Mouse (Mus musculus) CH12.LX (cell line): ENCODE data around the gene Lgr6. TPM values are rescaled to one million over a fixed set of nuclear protein-coding genes. Genes with fewer than 3 reads are reported as not detected.

Source experiments
- DNase-seq: peaks from one replicate; pipeline ENCODE4 v3.0.0-alpha.2; 2013; ENCODE audit errors: extremely low read depth
- H3K27ac ChIP-seq: 2 replicates; pipeline ENCODE4 v1.5.1; 2012; ENCODE audit warnings: low read depth, mild to moderate bottlenecking, control low read depth, moderate library complexity; ENCODE audit not compliant: insufficient read depth
- H3K27me3 ChIP-seq: replicated peaks from 2 replicates; pipeline ENCODE3; 2012; ENCODE audit warnings: inconsistent platforms
- H3K36me3 ChIP-seq, 2 experiments: replicated peaks in 1 of 2; 2 replicates each; pipeline versions ENCODE3 to v1.6.1; 2012; ENCODE audit warnings: inconsistent platforms in 1 of 2, low read length in 1 of 2, mild to moderate bottlenecking in 1 of 2, mixed read lengths in 1 of 2, moderate library complexity in 1 of 2; ENCODE audit not compliant: control insufficient read depth in 1 of 2, insufficient read depth in 1 of 2
- H3K4me1 ChIP-seq, 2 experiments: 2 replicates each; pipeline ENCODE4 v1.6.1; 2012; ENCODE audit warnings: inconsistent platforms in 1 of 2, moderate library complexity in 1 of 2; ENCODE audit not compliant: insufficient read depth in 2 of 2, control insufficient read depth in 1 of 2
- H3K4me2 ChIP-seq: 2 replicates; pipeline ENCODE4 v1.6.1; 2012; ENCODE audit warnings: low read depth, mild to moderate bottlenecking, control low read depth; ENCODE audit not compliant: poor library complexity, insufficient read depth, severe bottlenecking
- H3K4me3 ChIP-seq, 3 experiments: fragments of 150-350 bp in 1 of 3; sonication (generic) in 1 of 3; replicated peaks in 1 of 3; 2 replicates each; pipeline versions ENCODE3 to v1.5.1; 2011 to 2012; ENCODE audit warnings: low read depth in 2 of 3, low read length in 2 of 3, mild to moderate bottlenecking in 2 of 3, moderate library complexity in 2 of 3, control low read depth in 1 of 3, improper control_type of control experiment in 1 of 3, inconsistent platforms in 1 of 3, mixed read lengths in 1 of 3; ENCODE audit not compliant: poor library complexity in 1 of 3
- H3K79me2 ChIP-seq: replicated peaks from 2 replicates; pipeline ENCODE4 v1.6.1; 2012; ENCODE audit warnings: mild to moderate bottlenecking, moderate library complexity; ENCODE audit not compliant: control insufficient read depth, poor library complexity, insufficient read depth, severe bottlenecking; ENCODE audit errors: extremely low read depth
- H3K9ac ChIP-seq: 2 replicates; pipeline ENCODE4 v1.6.1; 2012; ENCODE audit warnings: low read depth, mild to moderate bottlenecking, control low read depth, moderate library complexity; ENCODE audit not compliant: insufficient read depth
- H3K9me3 ChIP-seq: replicated peaks from 2 replicates; pipeline ENCODE3; 2012; ENCODE audit warnings: low read length, inconsistent platforms, mixed read lengths
- BHLHE40 ChIP-seq: IDR thresholded peaks from 2 replicates; pipeline ENCODE4 v1.6.1; 2011; ENCODE audit warnings: mild to moderate bottlenecking, low read depth, low read length, improper control_type of control experiment
- CTCF ChIP-seq, 2 experiments: IDR thresholded peaks in 1 of 2; conservative IDR thresholded peaks in 1 of 2; 2 replicates each; pipeline ENCODE4 v1.5.1; 2011 to 2012; ENCODE audit warnings: low read depth in 2 of 2, low read length in 2 of 2, improper control_type of control experiment in 1 of 2, inconsistent platforms in 1 of 2, mild to moderate bottlenecking in 1 of 2, moderate library complexity in 1 of 2
- E2F4 ChIP-seq: IDR thresholded peaks from 2 replicates; pipeline ENCODE4 v1.6.1; 2011; ENCODE audit warnings: low read depth, low read length, improper control_type of control experiment; ENCODE audit not compliant: insufficient replicate concordance
- GABPA ChIP-seq: IDR thresholded peaks from 2 replicates; pipeline ENCODE4 v1.6.1; 2012; ENCODE audit warnings: low read depth, low read length, improper control_type of control experiment, inconsistent platforms; ENCODE audit not compliant: insufficient replicate concordance
- IRF4 ChIP-seq: IDR thresholded peaks from 2 replicates; pipeline ENCODE4 v1.6.1; 2014; ENCODE audit warnings: low read depth, mild to moderate bottlenecking, inconsistent platforms, low read length, improper control_type of control experiment
- JUN ChIP-seq: IDR thresholded peaks from 2 replicates; pipeline ENCODE4 v1.6.1; 2011; ENCODE audit warnings: low read depth, mild to moderate bottlenecking, low read length, improper control_type of control experiment, moderate library complexity; ENCODE audit not compliant: insufficient read depth
- JUND ChIP-seq: conservative IDR thresholded peaks from 2 replicates; pipeline ENCODE4 v1.6.1; 2011; ENCODE audit warnings: low read depth, low read length, improper control_type of control experiment
- KAT2A ChIP-seq: IDR thresholded peaks from 2 replicates; pipeline ENCODE4 v1.6.1; 2012; ENCODE audit warnings: low read length, improper control_type of control experiment, inconsistent platforms; ENCODE audit not compliant: insufficient replicate concordance
- MAX ChIP-seq: IDR thresholded peaks from 2 replicates; pipeline ENCODE4 v1.6.1; 2011; ENCODE audit warnings: low read length, improper control_type of control experiment
- MAZ ChIP-seq: IDR thresholded peaks from 2 replicates; pipeline ENCODE4 v1.6.1; 2012; ENCODE audit warnings: low read depth, mild to moderate bottlenecking, inconsistent platforms, low read length, improper control_type of control experiment, moderate library complexity
- MEF2A ChIP-seq: IDR thresholded peaks from 2 replicates; pipeline ENCODE4 v1.6.1; 2014; ENCODE audit warnings: low read depth, mild to moderate bottlenecking, inconsistent platforms, low read length, improper control_type of control experiment, borderline replicate concordance
- MXI1 ChIP-seq: IDR thresholded peaks from 2 replicates; pipeline ENCODE4 v1.6.1; 2011; ENCODE audit warnings: mild to moderate bottlenecking, low read depth, low read length, improper control_type of control experiment
- NRF1 ChIP-seq: IDR thresholded peaks from 2 replicates; pipeline ENCODE4 v1.6.1; 2014; ENCODE audit warnings: low read depth, mild to moderate bottlenecking, inconsistent platforms, low read length, improper control_type of control experiment, moderate library complexity
- PAX5 ChIP-seq: IDR thresholded peaks from 2 replicates; pipeline ENCODE4 v1.6.1; 2012; ENCODE audit warnings: low read length, inconsistent platforms, mixed read lengths
- POLR2A ChIP-seq: IDR thresholded peaks from 2 replicates; pipeline ENCODE4 v1.6.1; 2011; ENCODE audit warnings: low read depth, mild to moderate bottlenecking, improper control_type of control experiment, low read length
- POLR2AphosphoS2 ChIP-seq: IDR thresholded peaks from 2 replicates; pipeline ENCODE4 v1.6.1; 2011; ENCODE audit warnings: low read depth, low read length, improper control_type of control experiment
- RAD21 ChIP-seq: IDR thresholded peaks from 2 replicates; pipeline ENCODE4 v1.6.1; 2011; ENCODE audit warnings: low read depth, mild to moderate bottlenecking, low read length, improper control_type of control experiment, moderate library complexity
- SIN3A ChIP-seq: IDR thresholded peaks from 2 replicates; pipeline ENCODE4 v1.6.1; 2012; ENCODE audit warnings: low read length, improper control_type of control experiment, inconsistent platforms
- SMC3 ChIP-seq: IDR thresholded peaks from 2 replicates; pipeline ENCODE4 v1.6.1; 2011; ENCODE audit warnings: low read depth, low read length, improper control_type of control experiment
- TBP ChIP-seq: conservative IDR thresholded peaks from 2 replicates; pipeline ENCODE4 v1.6.1; 2011; ENCODE audit warnings: low read depth, low read length, improper control_type of control experiment
- TCF12 ChIP-seq: IDR thresholded peaks from 2 replicates; pipeline ENCODE4 v1.6.1; 2014; ENCODE audit warnings: low read depth, mild to moderate bottlenecking, inconsistent platforms, low read length, improper control_type of control experiment
- ZC3H11A ChIP-seq: IDR thresholded peaks from 2 replicates; pipeline ENCODE4 v1.6.1; 2012; ENCODE audit warnings: low read depth, mild to moderate bottlenecking, inconsistent platforms, low read length, improper control_type of control experiment
- ZKSCAN1 ChIP-seq: IDR thresholded peaks from 2 replicates; pipeline ENCODE4 v1.6.1; 2012; ENCODE audit warnings: low read depth, inconsistent platforms, low read length, improper control_type of control experiment, borderline replicate concordance
- ZMIZ1 ChIP-seq: IDR thresholded peaks from 2 replicates; pipeline ENCODE4 v1.6.1; 2012; ENCODE audit warnings: low read depth, mild to moderate bottlenecking, inconsistent platforms, low read length, improper control_type of control experiment
- ZNF384 ChIP-seq: IDR thresholded peaks from 2 replicates; pipeline ENCODE4 v1.6.1; 2012; ENCODE audit warnings: low read depth, low read length, improper control_type of control experiment, inconsistent platforms
- dilution Hi-C: fragments of 300-500 bp; cut with MboI; formaldehyde crosslinking; loops from 2 replicates; pipeline ENCODE4 v1.14.3; 2020; ENCODE audit warnings: low sequenced_read_pairs; ENCODE audit not compliant: extremely low pct_unique_long_range_greater_than_20kb, extremely low pct_ligation_motif_present
- in situ Hi-C: fragments of 300-500 bp; cut with MboI; formaldehyde crosslinking; loops from 3 replicates; pipeline ENCODE4 v1.14.3; 2019; ENCODE audit warnings: low sequenced_read_pairs, low pct_ligation_motif_present, low pct_unique_long_range_greater_than_20kb, mixed read lengths
- polyA plus RNA-seq: library from polyadenylated mRNA; unstranded; fragments of >175 nt; gene quantifications from 2 replicates; pipeline ENCODE4 v1.2.1, GENCODE M21; 2012; ENCODE audit warnings: low read depth; ENCODE audit not compliant: insufficient read length
- total RNA-seq, 2 experiments: library from RNA; depleted of rRNA; stranded (reverse); fragments of 300-350 nt in 1 of 2; fragments of >200 nt in 1 of 2; gene quantifications; 2 replicates each; pipeline ENCODE4 v1.2.3; 2012 to 2014

The Lgr6 gene
- total RNA-seq (2012; rRNA removed) (0.17 and 0.38 TPM in 2 replicates), total RNA-seq (2014; rRNA removed) (0.07 TPM in 1 of 2 replicates, not detected in the other), polyA plus RNA-seq (0.16 TPM in 2 replicates)

DNA sequence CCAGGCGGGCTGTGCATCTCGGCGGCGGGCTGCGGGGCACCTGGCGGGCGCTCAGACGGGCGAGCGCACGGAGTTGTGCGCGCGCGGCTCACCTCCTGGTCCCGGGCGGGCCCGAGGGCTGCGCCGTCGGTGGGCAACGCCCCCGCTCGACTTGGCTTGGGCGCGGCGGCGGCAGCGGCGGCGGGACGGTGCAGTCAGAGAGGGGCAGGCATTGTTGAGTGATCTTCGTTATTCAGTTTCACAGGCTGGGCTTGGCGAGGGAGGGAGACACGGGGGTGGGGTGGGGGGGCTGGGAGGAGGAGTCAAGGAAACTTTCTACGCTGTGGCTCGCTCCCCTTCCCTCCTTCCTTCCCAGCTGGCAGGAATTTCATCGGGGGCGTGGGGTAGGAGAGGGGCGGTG is at the start of gene Lgr6:
Gene Lgr6 (minus strand): TSS at position 153 of the 400 bp plus-strand sequence.
- no peak for DNase-seq
- Histone ChIP-seq H3K4me2 (peak within 1 kb of the TSS; percentile 29; the same call in 1 of the 2 replicates), H3K4me1 (peaks cover 6 to 13% of the 10 kb centered on the region in 2 experiments; a peak in 3 of 4 replicates), H3K9me3 (no peaks in the 10 kb centered on the region), H3K4me3 (no peak within 1 kb of the TSS), H3K36me3 (peaks cover 0 to 13% of the 10 kb centered on the region in 2 experiments), H3K9ac (no peak within 1 kb of the TSS), H3K27me3 (peaks cover 42% of the 10 kb centered on the region), H3K27ac (no peak within 1 kb of the TSS), H3K79me2 (no peaks in the 10 kb centered on the region)
- dilution Hi-C loops = no loop called here
- in situ Hi-C loops = loop anchor here (5.0 kb wide), 1 partner anchor 113 kb away; no protein-coding TSS in a partner anchor
- TF ChIP-seq NRF1 = no peak
- no peak for TF ChIP-seq BHLHE40
- TF ChIP-seq POLR2A = no peak
- TF ChIP-seq JUN = no peak
- no peak for TF ChIP-seq TBP
- no peak for TF ChIP-seq GABPA
- TF ChIP-seq JUND = no peak
- no peak for TF ChIP-seq CTCF (conservative IDR thresholded peaks at IDR 0.05 in 1 of 2, IDR thresholded peaks at IDR 0.05 in 1 of 2; ENCODE audit: low read depth in 2 of 2, low read length in 2 of 2)
- no peak for TF ChIP-seq POLR2AphosphoS2
- TF ChIP-seq MAX = no peak
- TF ChIP-seq ZMIZ1 = no peak
- TF ChIP-seq RAD21 = no peak
- TF ChIP-seq MAZ = no peak
- no peak for TF ChIP-seq SMC3
- TF ChIP-seq ZNF384 = no peak
- no peak for TF ChIP-seq IRF4
- no peak for TF ChIP-seq ZC3H11A

DNA sequence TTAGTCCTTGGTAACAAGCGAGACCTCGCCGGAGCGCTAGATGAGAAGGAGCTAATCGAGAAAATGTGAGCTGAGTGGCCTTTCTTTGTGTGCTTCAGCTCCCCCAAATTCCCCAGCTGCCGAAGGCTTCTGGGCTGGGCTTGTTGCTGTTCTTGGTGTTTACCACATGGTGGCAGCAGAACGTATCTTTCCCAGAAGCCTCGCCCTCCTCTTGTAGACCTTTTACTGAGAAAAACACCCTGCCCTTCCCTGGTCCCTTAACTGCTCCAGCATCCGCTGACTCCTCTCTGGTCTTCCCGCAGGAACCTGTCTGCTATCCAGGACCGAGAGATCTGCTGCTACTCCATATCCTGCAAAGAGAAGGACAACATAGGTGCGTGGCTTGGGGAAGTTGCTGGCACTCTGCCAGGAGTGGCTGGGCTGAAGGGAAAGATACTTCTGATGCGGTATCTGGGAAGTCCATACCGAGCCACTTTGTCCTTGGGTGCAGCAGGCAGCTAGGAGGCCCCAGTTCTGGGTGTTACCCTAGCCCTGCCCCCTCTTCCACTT is 49.4 kb upstream of the Lgr6 start:
- Histone ChIP-seq H3K27me3 (no peaks in the 10 kb centered on the region), H3K27ac (no peak overlapping the region)
- TF ChIP-seq KAT2A = no peak
- TF ChIP-seq E2F4 = no peak
- no peak for TF ChIP-seq ZKSCAN1
- TF ChIP-seq NRF1 = no peak
- TF ChIP-seq TBP = no peak
- peak; percentile 78 for TF ChIP-seq RAD21
- TF ChIP-seq TCF12 = no peak
- TF ChIP-seq MEF2A = no peak
- peak; percentile 78 for TF ChIP-seq SMC3
- TF ChIP-seq IRF4 = no peak
- TF ChIP-seq CTCF (conservative IDR thresholded peaks at IDR 0.05 in 1 of 2, IDR thresholded peaks at IDR 0.05 in 1 of 2; ENCODE audit: low read depth in 2 of 2, low read length in 2 of 2) = peak; percentile 56 to 87; a peak in 3 of 4 replicates
- no peak for TF ChIP-seq MAZ
- no peak for TF ChIP-seq SIN3A
- TF ChIP-seq PAX5 = no peak
- no peak for TF ChIP-seq JUND
- TF ChIP-seq BHLHE40 = no peak
- TF ChIP-seq MXI1 = no peak
- TF ChIP-seq JUN = no peak
- TF ChIP-seq, all 38 proteins: peak for 3
- H3K4me2 ChIP-seq = no peak overlapping the region
- no peaks in the 10 kb centered on the region for H3K79me2 ChIP-seq
- H3K4me3 ChIP-seq = no peak overlapping the region
- H3K9ac ChIP-seq = no peak overlapping the region
- in situ Hi-C loops (loop anchor here (25.0 kb wide), 1 partner anchor 508 kb away; no protein-coding TSS in a partner anchor), dilution Hi-C loops (no loop called here)
- peaks cover 13 to 70% of the 10 kb centered on the region in 2 experiments for H3K36me3 ChIP-seq
- H3K9me3 ChIP-seq = no peaks in the 10 kb centered on the region
- DNase-seq = peak; percentile 77
- H3K4me1 ChIP-seq = peaks cover 5 to 24% of the 10 kb centered on the region in 2 experiments; a peak in 2 of 4 replicates
